13 mouse cellular contexts compared by ENCODE assay signal in the genomic region with DNA sequence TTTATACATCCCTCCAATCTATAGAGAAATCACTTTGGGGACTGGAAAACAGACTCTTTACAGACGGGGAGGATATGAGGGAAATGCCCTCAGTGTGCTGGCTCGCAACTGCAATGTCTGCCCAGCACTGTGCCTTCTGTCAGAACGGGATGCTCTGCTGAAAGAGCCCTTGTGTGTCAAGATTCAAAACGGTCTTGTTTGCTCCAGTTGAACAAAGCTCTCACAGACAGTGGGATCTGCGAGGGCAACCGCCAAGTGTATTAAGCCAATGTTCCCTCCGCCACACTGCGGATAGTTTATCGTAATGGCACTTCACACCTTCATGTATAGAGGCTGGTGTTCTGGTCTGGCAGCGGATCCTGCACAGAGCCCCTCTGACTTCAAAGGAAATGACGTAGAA. TPM values are rescaled to one million over a fixed set of nuclear protein-coding genes. Genes with fewer than 3 reads are reported as not detected.
A peak's percentile ranks its signal among the peaks of the same experiment; 100 is the strongest.
DNase-seq lines count a peak whose midpoint lies in the region; ATAC-seq lines count a peak whose summit lies in the region.
"Had no signal": no experiment of that assay in that cellular context is flagged by ENCODE, and none has a peak within 500 bp of the region (broad histone marks: within the 10 kb centered on the region; RNA-seq: fewer than 3 reads in every experiment).

No protein-coding gene starts in this region.

- H3K4me1 ChIP-seq in heart, embryonic 13.5 days = peaks cover 17% of the 10 kb centered on the region
- no peaks in the 10 kb centered on the region for H3K4me1 ChIP-seq in limb, embryonic 12.5 days (replicated peaks)
- H3K4me1 ChIP-seq in limb, embryonic 10.5 days = peaks cover 8% of the 10 kb centered on the region
- no peaks in the 10 kb centered on the region for H3K4me1 ChIP-seq in embryonic facial prominence, embryonic 12.5 days

- no peak overlapping the region; the same call in 1 of the 2 replicates for H3K27ac ChIP-seq in heart, embryonic 13.5 days (replicated peaks)
- H3K27ac ChIP-seq in limb, embryonic 12.5 days = no peak overlapping the region
- no peak overlapping the region for H3K27ac ChIP-seq in limb, embryonic 10.5 days
- H3K27ac ChIP-seq in embryonic facial prominence, embryonic 12.5 days = no peak overlapping the region

- H3K9ac ChIP-seq in heart, embryonic 13.5 days = peak overlapping the region; percentile 26; the same call in 1 of the 2 replicates
- H3K9ac ChIP-seq in limb, embryonic 12.5 days (replicated peaks) = no peak overlapping the region
- no peak overlapping the region for H3K9ac ChIP-seq in embryonic facial prominence, embryonic 12.5 days

- peak overlapping the region; percentile 16; the same call in 1 of the 2 replicates for H3K4me3 ChIP-seq in heart, embryonic 13.5 days
- H3K4me3 ChIP-seq in limb, embryonic 12.5 days (replicated peaks) = no peak overlapping the region
- no peak overlapping the region for H3K4me3 ChIP-seq in limb, embryonic 10.5 days
- no peak overlapping the region for H3K4me3 ChIP-seq in embryonic facial prominence, embryonic 12.5 days

- H3K27me3 ChIP-seq in heart, embryonic 13.5 days (replicated peaks) = no peaks in the 10 kb centered on the region
- no peaks in the 10 kb centered on the region for H3K27me3 ChIP-seq in limb, embryonic 12.5 days
- H3K27me3 ChIP-seq in limb, embryonic 10.5 days (ENCODE audit: low read depth, poor library complexity, severe bottlenecking) = no peaks in the 10 kb centered on the region
- H3K27me3 ChIP-seq in embryonic facial prominence, embryonic 12.5 days = no peaks in the 10 kb centered on the region

- ATAC-seq in heart, embryonic 13.5 days (ENCODE audit: extremely low read depth, insufficient number of reproducible peaks, low FRiP score, low TSS enrichment) = no peak
- no peak for ATAC-seq in limb, embryonic 12.5 days (ENCODE audit: insufficient number of reproducible peaks, insufficient read depth, low FRiP score, low TSS enrichment, low read depth)
- ATAC-seq in embryonic facial prominence, embryonic 12.5 days (ENCODE audit: insufficient number of reproducible peaks, insufficient read depth, low FRiP score, low TSS enrichment) = no peak
- ATAC-seq: CD4-positive, CD25-positive, alpha-beta regulatory T cell, adult 4 months; forebrain, embryonic 16.5 days; lung, postnatal 0 days had no signal

- 31% methylated on average over 11 of the region's 11 CpGs for WGBS in heart, embryonic 13.5 days
- WGBS in limb, embryonic 12.5 days = 44% methylated on average over 11 of the region's 11 CpGs
- WGBS in limb, embryonic 10.5 days = 46% methylated on average over 11 of the region's 11 CpGs
- 34% methylated on average over 11 of the region's 11 CpGs for WGBS in embryonic facial prominence, embryonic 12.5 days

- no peaks in the 10 kb centered on the region for H3K9me3 ChIP-seq in heart, embryonic 13.5 days
- no peaks in the 10 kb centered on the region for H3K9me3 ChIP-seq in limb, embryonic 12.5 days
- no peaks in the 10 kb centered on the region for H3K9me3 ChIP-seq in limb, embryonic 10.5 days (replicated peaks)
- no peaks in the 10 kb centered on the region for H3K9me3 ChIP-seq in embryonic facial prominence, embryonic 12.5 days

- no peaks in the 10 kb centered on the region for H3K36me3 ChIP-seq in heart, embryonic 13.5 days
- H3K36me3 ChIP-seq in limb, embryonic 12.5 days = no peaks in the 10 kb centered on the region
- no peaks in the 10 kb centered on the region for H3K36me3 ChIP-seq in limb, embryonic 10.5 days
- no peaks in the 10 kb centered on the region for H3K36me3 ChIP-seq in embryonic facial prominence, embryonic 12.5 days

- H3K4me2 ChIP-seq in heart, embryonic 13.5 days = peak overlapping the region; percentile 47
- peak overlapping the region; percentile 31 for H3K4me2 ChIP-seq in limb, embryonic 12.5 days
- H3K4me2 ChIP-seq in embryonic facial prominence, embryonic 12.5 days (replicated peaks) = 0 out of 2 replicates have a peak overlapping the region, but pooled peaks have one; percentile 0

- no peak for DNase-seq in heart, adult 9 months (ENCODE audit: low spot score in 2 of 2)
- DNase-seq in limb, embryonic 10.5 days (ENCODE audit: low spot score) = no peak
- peak; percentile 25 for DNase-seq in mesoderm, embryonic 11.5 days (ENCODE audit: low read depth, low spot score)
- DNase-seq in adrenal gland, adult 18-20 months (ENCODE audit: low spot score in 2 of 2) = no peak
- DNase-seq: cerebellum, postnatal 36 days; kidney, postnatal 10 days; right cerebral cortex, postnatal 14 days had no signal

RNA-seq across cellular contexts. Expression of gene Frs2, which starts 14.3 kb away (rescaled TPM):
- 14.7 and 16.2 TPM in 2 replicates for polyA plus RNA-seq in heart, embryonic 13.5 days (2015; fragmentation: Nextera tagmentation; extraction: Ambion mirVana)
- polyA plus RNA-seq in limb, embryonic 12.5 days (2016; fragmentation: Nextera tagmentation; extraction: Ambion mirVana) = 21.2 and 24.8 TPM in 2 replicates
- polyA plus RNA-seq in limb, embryonic 10.5 days (2016; fragmentation: Nextera tagmentation; extraction: Ambion mirVana) = 18.0 and 20.0 TPM in 2 replicates
- polyA plus RNA-seq in embryonic facial prominence, embryonic 12.5 days (2016; fragmentation: Nextera tagmentation; extraction: Ambion mirVana) = 22.8 and 24.4 TPM in 2 replicates
- 10 to 100 TPM; 20.5 to 25.4 TPM for total RNA-seq in adrenal gland, adult 18-20 months (2021)
